Mouse (Mus musculus): ENCODE data around the gene Rhot1. TPM values are rescaled to one million over a fixed set of nuclear protein-coding genes. Genes with fewer than 3 reads are reported as not detected.
"Not testable (repeated sequence)": the region's sequence is repeated elsewhere in the genome, so short reads cannot be mapped to it uniquely, and the experiment has no call there.

Rhot1 gene
- total RNA-seq (2021) = 10 to 100 TPM; 59.0 to 64.3 TPM
- long read RNA-seq, experiment 1, full-length matches to known transcripts = 36 of 91 reads
- long read RNA-seq, experiment 1, partial matches to known transcripts = 14 of 91 reads
- long read RNA-seq, experiment 1, other reads (novel, unspliced or antisense) = 41 of 91 reads
- long read RNA-seq, experiment 2, full-length matches to known transcripts = 11 of 30 reads
- long read RNA-seq, experiment 2, partial matches to known transcripts = 4 of 30 reads
- long read RNA-seq, experiment 2, other reads (novel, unspliced or antisense) = 15 of 30 reads

DNA sequence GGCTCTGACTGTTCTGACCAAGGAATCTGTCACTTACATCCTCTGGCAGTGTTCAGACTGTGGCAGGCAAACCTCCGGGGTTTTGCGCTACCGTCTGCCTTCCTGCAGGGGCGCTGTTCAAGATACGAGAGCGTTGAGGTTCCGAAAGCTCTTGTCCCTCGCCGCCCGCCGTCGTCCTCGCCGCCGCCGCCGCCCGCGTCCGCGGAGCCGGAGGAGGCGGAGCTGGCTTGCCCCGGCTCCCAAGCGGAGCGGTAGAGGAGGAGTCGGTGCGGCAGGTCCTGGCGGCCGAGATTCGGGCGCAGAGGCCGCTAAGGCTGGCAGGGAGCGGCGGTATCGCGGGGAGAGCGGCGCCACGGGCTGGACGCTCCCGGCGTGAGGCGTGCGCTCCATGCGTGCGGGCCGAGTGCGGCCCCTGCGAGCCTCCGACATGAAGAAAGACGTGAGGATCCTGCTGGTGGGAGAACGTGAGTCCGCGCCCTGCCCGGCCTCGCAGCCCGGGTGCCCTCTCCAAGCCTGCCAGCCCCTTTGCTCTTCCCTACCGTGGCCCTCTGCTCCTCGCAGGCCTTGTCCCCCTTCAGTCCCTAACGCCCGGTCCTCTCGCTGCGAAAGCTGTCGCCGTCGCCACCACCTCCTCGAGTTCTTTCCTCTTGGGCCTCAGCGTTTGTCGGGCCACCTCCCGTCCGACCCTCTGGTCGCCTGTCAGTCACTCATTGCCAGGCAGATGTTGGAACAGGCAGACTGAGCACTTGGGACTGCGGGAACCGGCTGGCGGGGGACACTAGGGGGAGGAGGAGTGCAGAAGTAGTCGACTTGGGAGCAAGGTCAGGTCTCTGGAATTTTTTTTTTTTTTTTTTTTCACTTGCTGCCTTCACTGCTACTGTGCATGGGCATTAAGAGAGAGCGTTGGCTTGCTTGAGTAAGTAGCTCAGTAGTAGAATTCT, at the start of gene Rhot1:
Gene Rhot1, plus strand, starts transcription at position 160 of the 941 bp plus-strand sequence.
- DNase-seq = peak; percentile 97 to 99

DNA sequence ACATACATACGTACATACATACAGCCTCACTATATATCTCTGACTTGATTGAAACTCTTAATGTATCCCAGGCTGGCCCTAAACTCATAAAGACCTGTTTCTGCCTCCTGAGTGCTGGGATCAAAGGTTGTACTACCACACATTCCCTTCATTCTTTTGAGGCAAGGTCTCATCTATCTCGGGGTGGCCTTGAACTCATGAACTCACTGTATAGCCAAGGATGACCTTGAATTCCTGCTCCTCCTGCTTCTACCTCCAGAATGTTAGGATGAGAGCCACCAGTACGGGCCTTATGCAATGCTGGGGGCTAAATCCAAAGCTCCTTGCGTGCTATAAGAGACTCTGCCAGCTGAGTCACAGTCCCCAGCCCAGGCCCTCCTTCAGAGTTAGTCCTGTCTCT, 47.8 kb upstream of the Rhot1 start:
- DNase-seq = no peak

DNA sequence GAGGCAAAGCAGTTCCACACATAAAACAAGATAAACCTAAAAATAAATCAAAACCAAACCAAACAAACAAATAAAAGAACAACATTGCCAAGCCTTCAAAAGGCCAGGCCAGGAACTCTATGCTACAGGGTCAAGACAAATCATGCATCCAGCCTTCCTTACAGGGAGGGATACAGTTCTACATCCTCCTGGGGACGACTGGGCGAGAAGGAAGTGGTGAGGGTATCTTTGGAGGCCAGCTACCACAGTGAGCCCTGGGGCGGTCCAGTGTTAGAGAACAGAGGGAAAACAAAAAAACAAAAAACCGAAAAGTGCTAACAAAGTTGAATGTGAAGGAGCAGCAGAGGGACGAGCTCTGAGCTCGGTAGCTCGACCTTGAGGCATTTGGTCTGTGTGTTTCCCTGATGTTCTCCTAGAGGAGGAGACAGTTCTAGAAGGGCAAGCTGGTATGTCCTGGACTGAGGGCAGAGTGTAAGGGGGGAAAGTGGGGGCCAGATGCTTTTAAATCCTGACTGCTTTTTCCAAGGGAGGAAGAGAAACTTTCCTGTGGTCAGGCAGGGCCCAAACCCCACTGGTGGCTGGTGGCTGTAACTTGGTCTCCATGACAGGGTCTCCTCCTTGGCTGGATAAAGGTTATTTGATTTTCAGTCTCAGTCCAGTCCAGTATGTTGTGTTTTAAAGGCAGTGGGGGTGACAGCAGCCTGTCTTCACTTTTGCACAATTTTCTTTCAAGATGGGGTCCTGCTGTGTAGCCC, 45.3 kb upstream of the Rhot1 start:
- no peak for DNase-seq

DNA sequence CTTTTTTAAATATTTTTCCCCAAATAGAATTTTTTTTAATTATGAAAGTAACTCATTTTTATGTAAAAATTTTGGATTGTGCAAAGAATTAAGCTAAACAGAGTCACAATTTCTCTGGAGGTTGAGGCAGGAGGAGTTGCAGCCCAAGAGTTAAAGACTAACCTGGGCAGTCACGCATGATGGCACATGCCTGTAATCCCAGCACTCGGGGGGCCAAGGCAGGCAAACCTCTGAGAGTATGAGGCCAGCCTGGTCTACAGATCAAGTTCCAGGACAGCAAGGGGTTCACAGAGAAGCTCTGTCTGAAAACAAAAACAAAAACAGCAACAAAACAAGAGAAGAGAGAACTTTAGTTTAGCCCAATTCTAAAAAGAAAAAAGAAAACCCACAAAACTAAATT, 44.6 kb upstream of the Rhot1 start:
- no peak for DNase-seq

DNA sequence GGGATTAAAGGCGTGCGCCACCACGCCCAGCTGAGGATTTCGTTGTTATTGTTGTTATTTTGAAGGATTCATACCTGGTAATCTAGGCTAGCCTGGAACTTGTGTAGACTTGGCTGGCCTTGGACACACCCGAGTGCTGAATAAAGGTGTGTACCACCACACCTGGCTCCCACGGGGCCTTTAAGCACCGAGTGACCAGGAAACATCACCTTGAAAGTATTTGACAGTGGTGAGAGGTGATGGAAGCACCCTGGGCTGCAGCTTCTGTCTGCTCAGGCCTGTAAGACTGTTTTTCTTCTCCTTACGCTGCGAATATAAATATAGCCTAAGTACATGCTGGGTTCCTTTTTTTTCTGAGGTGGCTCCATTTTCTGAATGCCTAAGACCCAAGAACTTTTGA, 40.7 kb upstream of the Rhot1 start:
- DNase-seq = no peak

DNA sequence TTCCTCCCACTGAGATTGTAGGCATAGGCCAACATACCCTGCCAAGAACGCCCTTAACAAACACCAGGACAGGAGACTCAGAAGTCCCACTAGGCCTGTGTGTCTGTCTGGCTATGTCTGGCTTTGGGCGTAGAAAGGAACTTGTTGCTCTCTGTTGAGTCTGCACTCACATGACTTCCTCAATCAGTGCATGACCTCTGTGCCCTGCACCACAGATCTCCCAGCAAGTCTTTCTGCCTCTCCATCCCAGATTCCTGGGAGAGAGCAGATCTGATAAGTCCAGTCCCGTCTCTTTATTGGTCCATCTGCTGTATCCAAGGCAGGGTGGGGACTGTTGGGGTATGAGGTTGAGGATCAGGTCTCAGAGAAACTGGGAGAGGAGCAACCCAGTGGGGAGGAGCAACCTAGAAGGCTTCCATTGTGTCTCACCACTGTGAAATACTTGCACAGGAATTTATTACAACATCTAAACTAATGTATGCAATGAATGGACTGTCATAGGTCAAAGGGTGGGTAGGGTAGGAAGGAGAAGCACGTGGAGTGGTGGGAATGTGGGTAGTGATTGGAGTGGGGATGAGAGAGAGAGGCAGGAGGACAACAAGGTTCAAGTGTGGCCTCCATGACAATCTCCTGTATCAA, 40.1 kb upstream of the Rhot1 start:
- DNase-seq = peak in 1 of 2 experiments; percentile 66

DNA sequence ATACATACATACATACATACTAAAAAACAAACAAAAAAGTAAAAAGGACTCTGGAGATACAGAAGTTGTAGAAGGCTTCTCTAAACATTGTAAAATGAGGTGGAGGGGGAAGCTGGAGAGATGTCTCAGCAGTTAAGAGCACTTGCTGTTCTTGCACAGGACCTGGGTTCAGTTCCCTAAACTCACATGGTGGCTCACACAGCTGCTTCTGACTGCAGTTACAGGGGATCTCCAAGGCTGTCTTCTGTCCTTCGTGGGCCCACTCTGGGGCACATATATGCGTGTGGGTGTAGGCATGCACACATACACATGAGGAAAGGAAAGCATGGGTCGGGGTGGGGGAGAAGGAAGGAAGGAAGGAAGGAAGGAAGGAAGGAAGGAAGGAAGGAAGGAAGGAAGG, 39.2 kb upstream of the Rhot1 start:
- DNase-seq = no peak

DNA sequence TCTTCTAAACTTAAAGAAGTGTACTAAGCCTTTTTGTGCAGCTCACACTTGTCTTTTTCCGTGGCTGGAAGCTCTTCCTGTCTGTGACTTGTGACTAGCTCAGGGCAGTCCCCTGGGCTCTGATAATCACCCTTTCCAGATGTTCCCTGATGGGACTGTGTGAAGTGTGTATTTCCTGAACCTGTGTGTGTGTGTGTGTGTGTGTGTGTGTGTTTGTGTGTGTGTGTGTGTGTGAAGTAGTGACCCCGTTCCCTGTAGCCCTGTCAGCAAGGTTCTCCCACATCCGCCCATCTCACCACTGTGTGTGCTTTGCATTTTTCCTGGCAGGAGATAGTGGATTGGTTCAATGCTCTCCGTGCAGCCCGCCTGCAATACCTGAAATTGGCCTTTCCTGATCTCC, 38.5 kb upstream of the Rhot1 start:
- DNase-seq = no peak

DNA sequence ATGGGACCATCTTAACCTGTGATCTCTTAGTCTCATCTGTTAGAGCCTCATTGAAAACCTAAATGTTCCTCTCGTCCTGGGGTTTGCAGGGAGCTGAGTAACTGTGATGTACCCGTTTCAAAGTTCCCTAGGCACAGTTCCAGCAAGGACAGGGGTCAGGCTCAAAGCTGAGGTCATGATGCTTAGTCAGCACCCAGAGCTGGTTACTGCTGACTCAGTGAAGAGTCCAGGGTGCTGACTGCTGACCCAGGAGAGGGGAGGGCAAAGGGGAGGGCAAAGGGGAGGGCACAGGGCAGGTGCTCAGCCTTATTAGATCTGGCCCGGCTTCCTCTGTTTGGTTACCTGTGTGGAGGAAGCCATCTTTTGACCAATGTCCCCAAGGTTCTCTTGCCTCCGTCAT, 36.9 kb upstream of the Rhot1 start:
- peak in 1 of 2 experiments; percentile 76 for DNase-seq

DNA sequence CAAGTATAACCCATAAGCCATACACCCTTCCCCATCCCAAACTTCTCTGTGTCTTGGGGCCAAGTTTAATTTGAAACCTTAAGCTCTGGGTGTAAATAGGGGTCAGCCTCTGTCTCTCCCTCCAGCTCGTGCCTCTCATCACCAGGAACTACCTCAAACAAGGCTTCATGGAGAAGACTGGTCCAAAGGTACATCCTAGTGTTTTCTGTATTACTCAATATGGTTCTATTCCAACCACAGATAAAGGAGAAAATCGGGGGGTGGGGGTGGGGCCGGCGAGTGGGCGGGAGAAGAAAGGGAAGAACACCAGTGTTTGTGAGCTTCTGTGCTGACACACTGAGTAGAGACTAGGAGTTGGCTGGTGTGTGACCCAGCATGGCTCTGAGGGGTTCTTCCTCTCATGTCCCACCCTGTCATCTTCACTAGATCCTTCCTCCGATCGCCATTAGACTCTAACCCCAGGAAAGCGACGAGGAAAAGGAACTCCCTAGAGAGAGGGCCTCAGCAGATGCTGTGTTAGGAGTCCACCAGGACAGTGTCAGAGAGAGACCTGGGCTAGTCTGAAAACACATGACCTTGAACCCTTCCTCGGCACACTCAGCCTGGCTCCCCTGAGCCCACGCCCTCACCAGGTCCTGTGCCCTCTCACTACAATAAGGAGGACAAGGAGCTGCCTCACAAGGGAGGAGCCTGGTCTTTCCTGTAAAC, 34.7 kb upstream of the Rhot1 start:
- no peak for DNase-seq

DNA sequence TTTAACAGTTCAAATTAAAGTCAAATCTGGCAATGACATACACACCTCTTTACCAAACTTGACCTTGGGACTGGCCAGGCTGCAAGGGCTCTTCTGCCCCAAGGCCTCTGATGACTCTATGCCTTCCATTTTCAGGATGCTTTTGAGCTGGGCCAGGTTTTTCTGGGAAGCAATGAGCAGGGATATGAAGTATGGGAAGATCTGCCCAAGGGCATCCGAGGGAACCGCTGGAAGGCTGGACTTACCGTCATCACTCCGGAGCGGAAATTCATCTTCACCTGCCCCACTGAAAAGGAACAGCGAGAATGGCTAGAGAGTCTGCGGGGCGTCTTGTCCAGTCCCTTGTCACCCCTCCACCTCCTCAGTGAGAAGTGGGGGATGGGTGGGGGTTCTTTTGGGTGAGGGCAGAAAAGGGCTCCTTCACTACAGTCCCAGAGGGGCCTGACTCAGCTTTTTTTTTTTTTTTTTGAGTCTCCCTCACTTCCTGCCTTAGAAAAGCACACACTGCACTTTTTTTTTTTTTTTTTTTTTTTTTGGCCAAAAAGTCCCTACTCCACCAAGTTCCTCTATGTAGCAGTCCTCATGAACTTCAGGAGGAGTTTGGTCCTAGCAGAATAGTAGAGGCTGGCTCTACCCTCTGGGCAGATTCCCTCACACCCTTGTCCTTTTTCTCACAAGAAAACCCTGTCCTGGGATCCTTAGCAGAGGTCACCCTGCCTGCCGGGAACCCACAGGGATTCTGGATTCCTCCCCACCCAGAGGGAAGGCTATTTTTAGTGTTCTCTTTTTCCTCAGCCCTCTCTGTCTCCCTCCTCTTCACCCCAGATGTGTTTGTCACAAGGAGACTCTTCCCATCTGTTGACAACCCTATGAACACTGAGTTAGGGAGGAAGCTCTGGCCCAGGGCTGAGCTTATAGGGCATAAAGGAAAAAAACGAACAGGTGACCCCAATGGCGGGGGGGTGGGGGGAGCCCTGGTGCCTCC, 31.6 kb upstream of the Rhot1 start:
- peak; percentile 55 to 67 for DNase-seq

DNA sequence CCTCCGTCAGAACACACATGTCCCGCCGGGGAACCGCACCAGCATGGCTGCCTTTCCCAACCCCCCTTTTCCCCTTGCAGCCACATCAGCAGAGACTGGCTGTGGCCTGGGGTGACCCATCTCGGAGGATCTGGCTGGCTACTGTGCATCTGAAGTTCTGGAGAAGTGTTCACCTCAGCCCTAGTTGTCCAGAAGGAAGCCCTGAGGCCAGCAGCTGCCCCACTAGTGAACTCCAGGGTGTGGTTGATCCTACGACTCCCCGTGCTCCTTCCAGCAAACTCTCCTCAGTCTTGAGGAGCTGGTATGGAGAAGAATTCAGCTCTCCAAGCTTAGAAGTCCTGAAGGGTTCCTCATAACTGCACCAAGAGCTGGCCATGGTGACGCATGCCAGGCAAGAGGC, 30.5 kb upstream of the Rhot1 start:
- DNase-seq = no peak

DNA sequence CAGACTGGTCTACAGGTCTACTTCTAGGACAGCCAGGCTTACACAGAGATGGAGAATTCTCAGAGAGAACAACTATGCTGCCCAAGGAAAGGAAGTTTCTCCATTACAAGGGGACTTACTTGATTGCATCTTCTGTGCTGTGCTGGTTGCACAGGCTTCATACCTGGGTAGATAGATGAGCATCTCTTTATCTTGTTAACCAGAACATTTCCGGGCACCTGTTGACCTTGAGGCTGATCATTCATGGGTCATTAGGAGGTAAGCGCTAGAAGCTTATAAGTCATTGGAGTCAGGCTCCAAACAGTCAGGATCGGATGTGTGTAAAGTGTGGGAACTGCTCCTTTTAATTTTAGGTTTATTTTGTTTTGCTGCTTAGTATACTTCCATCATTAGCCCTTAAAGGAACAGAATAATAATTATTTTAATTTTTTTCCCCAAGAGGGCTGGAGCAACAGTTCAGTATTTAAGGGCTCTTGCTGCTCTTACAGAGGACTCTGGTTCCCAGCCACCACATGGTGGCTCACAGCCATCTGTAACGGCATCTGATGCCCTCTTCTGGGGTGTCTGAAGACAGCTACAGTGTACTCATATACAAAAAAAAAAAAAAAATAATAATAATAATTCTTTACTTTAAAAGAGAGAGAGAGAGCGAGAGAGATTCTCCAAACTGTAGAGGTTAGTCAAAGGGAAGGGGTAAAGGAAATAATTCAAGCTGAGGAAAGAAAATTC, 27.6 kb upstream of the Rhot1 start:
- no peak for DNase-seq

DNA sequence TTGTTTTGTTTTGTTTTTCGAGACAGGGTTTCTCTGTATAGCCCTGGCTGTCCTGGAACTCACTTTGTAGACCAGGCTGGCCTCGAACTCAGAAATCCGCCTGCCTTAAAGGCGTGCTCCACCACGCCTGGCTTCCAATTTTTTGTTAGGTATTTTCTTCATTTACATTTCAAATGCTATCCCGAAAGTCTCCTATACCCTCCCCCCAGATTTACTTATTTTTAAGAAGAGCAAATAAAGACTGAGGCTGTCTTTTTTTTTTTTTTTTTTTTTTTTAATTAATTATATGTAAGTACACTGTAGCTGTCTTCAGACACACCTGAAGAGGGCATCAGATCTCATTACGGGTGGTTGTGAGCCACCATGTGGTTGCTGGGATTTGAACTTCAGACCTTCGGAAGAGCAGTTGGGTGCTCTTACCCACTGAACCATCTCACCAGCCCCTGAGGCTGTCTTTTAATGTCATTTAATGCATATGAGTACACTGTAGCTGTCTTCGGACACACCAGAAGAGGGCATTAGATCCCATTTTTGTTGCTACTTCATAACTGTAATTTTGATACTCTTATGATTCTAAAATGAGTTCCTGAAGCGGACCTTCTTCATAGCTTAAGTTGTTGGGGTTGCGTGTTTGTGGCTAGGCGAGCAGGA, 25.6 kb upstream of the Rhot1 start:
- DNase-seq = not testable (repeated sequence)

DNA sequence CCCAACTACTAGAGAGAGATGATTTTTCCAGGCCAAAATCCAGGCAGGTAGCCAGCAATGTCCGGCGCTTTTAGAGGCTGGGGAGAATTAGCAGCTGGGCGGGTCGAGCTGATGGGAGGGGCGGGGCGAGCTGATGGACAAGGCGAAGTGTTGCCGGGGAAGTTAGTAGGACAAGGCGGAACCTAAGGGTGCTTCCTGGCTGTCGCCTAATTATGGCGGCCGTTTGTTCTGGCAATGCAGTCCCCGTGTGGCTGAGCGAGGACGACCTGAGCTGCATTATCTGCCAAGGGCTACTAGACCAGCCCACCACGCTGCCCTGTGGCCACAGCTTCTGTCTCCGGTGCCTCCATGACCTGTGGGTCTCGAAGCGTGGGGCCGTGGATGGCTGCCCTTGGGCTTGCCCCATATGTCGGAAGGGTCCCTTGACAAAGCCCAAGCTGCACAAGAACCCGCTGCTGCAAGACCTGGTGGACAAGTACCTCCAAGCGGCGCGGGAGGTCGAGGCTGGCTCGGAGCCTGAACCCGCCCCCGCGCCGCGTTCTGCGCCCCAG, 25.0 kb upstream of the Rhot1 start, which contains the start of gene Rnf135:
Gene Rnf135, plus strand, starts transcription at position 147 of the 551 bp plus-strand sequence.
- peak; percentile 96 to 98 for DNase-seq

DNA sequence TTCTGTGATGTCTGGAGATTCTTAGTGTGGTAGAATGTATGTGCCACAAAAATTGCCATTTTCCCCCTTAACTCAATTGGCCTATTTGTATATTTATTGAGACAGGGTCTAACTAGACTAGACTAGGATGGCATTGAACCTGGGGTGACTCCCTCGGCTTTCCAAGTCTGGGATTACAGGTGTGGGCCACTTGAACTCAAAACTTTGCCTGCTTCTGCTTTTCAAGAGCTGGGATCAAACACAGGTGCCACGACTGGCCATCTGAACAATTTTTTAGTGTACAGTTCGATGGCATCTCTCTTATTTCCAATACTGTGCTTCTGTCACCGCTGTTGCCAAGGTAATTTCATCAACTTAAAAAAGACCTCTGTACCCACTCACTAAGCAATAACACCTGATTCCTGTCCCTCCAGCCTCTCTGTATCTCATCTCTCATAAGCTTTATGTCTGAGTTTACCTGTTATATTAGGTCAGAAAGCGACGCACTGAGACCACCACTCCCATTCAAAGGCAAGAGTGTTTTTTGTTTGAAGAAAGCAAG, 24.2 kb upstream of the Rhot1 start:
- DNase-seq = no peak

DNA sequence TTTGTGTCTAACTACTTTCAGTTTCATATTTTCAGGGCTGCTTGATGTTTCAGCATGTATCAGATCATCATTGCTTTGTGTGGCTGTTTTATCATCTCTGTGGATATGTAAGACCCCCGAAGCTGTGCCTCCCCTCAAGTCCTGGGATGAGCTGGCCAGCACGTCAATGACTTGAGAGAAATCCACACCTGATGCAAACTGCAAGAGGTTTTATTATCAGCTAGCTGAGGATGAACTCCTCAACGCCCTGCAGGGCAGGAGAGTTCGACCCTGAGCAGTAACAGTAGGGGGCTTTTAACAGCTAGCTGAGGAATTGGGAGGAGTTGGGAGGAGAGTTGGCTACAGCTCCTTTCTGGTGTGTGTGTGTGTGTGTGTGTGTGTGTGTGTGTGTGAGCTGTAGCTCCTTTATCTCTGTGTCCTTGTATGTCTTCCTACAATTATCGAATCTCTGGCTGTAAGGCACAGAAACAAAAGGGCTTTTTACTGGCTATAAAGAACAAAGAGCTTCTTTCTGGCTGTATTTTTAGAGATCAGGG, 23.3 kb upstream of the Rhot1 start:
- DNase-seq = not testable (repeated sequence)

DNA sequence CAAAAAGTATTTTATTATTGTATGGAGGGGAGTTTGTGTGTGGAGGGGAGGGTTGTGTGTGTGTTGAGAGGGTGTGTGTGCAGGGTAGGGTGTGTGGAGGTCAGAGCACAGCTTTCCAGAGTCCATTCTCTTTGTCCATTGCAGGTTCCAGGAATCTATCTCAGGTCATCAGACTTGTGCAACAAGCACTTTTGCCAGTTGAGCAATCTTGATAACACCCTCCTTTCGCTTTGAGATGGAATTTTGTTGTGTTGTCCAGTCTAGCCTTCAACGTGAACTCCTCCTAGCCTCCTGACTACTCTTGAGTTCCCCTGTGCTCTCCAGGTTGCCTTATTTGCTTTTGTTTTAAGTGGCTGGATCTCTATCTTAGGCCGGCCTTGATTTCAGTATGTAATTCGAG, 18.5 kb upstream of the Rhot1 start:
- DNase-seq = no peak

Data from heart, adult 18-20 months (tissue).